Mouse (Mus musculus): ENCODE results near the gene Frmd5.

DNA sequence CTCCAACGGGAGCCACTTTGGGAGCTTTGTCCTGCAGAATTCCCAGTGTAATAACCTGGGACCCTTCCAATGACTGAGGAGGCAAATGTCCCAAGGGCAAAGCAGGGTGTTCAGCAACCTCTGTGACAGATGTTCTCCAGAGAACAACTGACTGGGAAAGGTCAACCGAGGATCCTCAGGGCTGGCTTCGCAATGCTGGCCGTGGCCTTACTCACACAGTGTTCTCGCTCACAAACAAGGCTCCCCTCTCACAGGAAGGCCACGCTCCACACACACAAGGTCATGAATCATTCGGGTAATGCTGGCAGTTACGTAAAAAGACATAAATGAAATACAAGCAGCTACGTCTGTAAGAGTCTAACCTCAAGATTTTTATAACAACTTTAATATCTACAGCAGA lies 46.2 kb downstream of the Frmd5 start:
- TF ChIP-seq CTCF (IDR thresholded peaks at IDR 0.05; ENCODE audit: low read depth, low read length) (no peak), POLR2A (IDR thresholded peaks at IDR 0.05; ENCODE audit: borderline replicate concordance, low read depth, low read length) (no peak)

All from bone marrow macrophage, adult 2 months (primary cell).